Mouse (Mus musculus) lung, postnatal 0 days (tissue): ENCODE data around the gene Ndufb10.

Experiments
- CTCF ChIP-seq: IDR thresholded peaks from 2 replicates; pipeline ENCODE4 v1.5.1; 2016; ENCODE audit warnings: antibody characterized with exemption, mild to moderate bottlenecking
- EP300 ChIP-seq: IDR thresholded peaks from 2 replicates; pipeline ENCODE4 v1.6.1; 2016; ENCODE audit warnings: antibody characterized with exemption, mild to moderate bottlenecking, control low read depth

DNA sequence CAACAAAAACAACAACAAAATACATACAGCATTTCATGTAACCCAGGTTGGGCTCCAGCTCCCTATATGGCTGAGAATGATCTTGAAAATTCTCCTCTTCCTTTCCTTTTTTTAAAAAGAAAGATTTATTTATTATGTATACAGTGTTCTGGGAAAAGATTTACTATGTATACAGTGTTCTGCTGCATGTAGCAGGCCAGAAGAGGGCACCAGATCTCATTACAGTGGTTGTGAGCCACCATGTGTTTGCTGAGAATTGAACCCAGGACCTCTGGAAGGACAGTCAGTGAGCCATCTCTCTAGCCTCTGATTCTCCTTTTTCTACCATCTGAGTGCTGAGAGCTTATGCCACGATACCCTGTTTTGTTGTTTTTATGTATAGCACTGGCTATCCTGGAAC, 10.2 kb upstream of the Ndufb10 start:
- TF ChIP-seq CTCF: peak; percentile 15; the same call in 1 of the 2 replicates
- no peak for TF ChIP-seq EP300
